In the genomic region with DNA sequence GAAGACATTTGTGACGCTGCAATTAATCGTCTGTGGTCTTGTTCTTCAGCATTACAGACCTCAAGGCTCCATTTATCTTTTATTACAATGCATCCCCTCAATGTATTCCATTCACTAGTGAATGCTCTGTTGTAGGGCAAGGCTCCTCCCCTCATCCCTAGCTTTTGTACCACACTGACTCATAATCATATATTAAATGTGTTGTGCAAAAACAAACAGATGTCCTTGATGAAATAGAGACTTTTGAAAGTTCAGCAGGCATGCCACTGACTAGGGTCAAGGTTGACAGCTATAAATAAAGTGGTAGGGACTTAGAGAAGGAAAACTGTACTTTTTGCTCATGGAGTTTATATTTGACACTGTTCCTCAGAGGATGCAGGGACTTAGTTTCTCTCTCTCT, we compare ENCODE assay signal across 24 mouse cellular contexts. TPM values are rescaled to one million over a fixed set of nuclear protein-coding genes. Genes with fewer than 3 reads are reported as not detected.
DNase-seq lines count a peak whose midpoint lies in the region; ATAC-seq lines count a peak whose summit lies in the region.
"Had no signal": no experiment of that assay in that cellular context is flagged by ENCODE, and none has a peak within 500 bp of the region (broad histone marks: within the 10 kb centered on the region; RNA-seq: fewer than 3 reads in every experiment).

No protein-coding gene starts in this region.

- no peak overlapping the region for H3K9ac ChIP-seq in midbrain, embryonic 13.5 days (replicated peaks)
- no peak overlapping the region for H3K9ac ChIP-seq in midbrain, embryonic 15.5 days
- H3K9ac ChIP-seq in forebrain, embryonic 15.5 days (replicated peaks): no peak overlapping the region
- H3K9ac ChIP-seq: embryonic facial prominence, embryonic 13.5 days; forebrain, embryonic 13.5 days; heart, embryonic 12.5 days; intestine, embryonic 15.5 days had no signal

- ATAC-seq in midbrain, embryonic 13.5 days: peak; percentile 3; the same call in 1 of the 2 replicates
- no peak for ATAC-seq in midbrain, embryonic 15.5 days (replicated peaks)
- no peak for ATAC-seq in forebrain, embryonic 15.5 days (replicated peaks)
- ATAC-seq: intestine, embryonic 15.5 days had no signal

- no peaks in the 10 kb centered on the region for H3K27me3 ChIP-seq in midbrain, embryonic 13.5 days
- no peaks in the 10 kb centered on the region for H3K27me3 ChIP-seq in midbrain, embryonic 15.5 days (replicated peaks)
- H3K27me3 ChIP-seq in forebrain, embryonic 15.5 days: no peaks in the 10 kb centered on the region
- H3K27me3 ChIP-seq: CH12.LX; forebrain, embryonic 13.5 days; heart, embryonic 12.5 days; intestine, embryonic 15.5 days had no signal

- no peak overlapping the region for H3K27ac ChIP-seq in midbrain, embryonic 13.5 days
- no peak overlapping the region for H3K27ac ChIP-seq in midbrain, embryonic 15.5 days
- no peak overlapping the region for H3K27ac ChIP-seq in forebrain, embryonic 15.5 days (replicated peaks)
- H3K27ac ChIP-seq: embryonic facial prominence, embryonic 13.5 days; forebrain, embryonic 13.5 days; gastrocnemius, adult 2 months; hindbrain, embryonic 10.5 days; intestine, embryonic 15.5 days had no signal

- no peaks in the 10 kb centered on the region for H3K36me3 ChIP-seq in midbrain, embryonic 13.5 days
- H3K36me3 ChIP-seq in midbrain, embryonic 15.5 days (replicated peaks): no peaks in the 10 kb centered on the region
- H3K36me3 ChIP-seq in forebrain, embryonic 15.5 days: no peaks in the 10 kb centered on the region
- H3K36me3 ChIP-seq: embryonic facial prominence, embryonic 13.5 days; heart, embryonic 12.5 days; hindbrain, embryonic 10.5 days; intestine, embryonic 15.5 days had no signal

- no peak overlapping the region for H3K4me2 ChIP-seq in midbrain, embryonic 13.5 days (replicated peaks)
- no peak overlapping the region for H3K4me2 ChIP-seq in midbrain, embryonic 15.5 days
- no peak overlapping the region for H3K4me2 ChIP-seq in forebrain, embryonic 15.5 days (replicated peaks)
- H3K4me2 ChIP-seq: embryonic facial prominence, embryonic 13.5 days; forebrain, embryonic 13.5 days; heart, embryonic 12.5 days; intestine, embryonic 15.5 days had no signal

- 72% methylated on average over 2 of the region's 2 CpGs for WGBS in midbrain, embryonic 13.5 days
- WGBS in midbrain, embryonic 15.5 days: 76% methylated on average over 2 of the region's 2 CpGs
- 57% methylated on average over 2 of the region's 2 CpGs for WGBS in forebrain, embryonic 15.5 days

- no peak overlapping the region for H3K4me3 ChIP-seq in midbrain, embryonic 13.5 days (replicated peaks)
- H3K4me3 ChIP-seq in midbrain, embryonic 15.5 days: no peak overlapping the region
- H3K4me3 ChIP-seq in forebrain, embryonic 15.5 days: no peak overlapping the region
- H3K4me3 ChIP-seq: embryonic facial prominence, embryonic 13.5 days; forebrain, embryonic 13.5 days; gastrocnemius, adult 2 months; heart, embryonic 12.5 days; hindbrain, embryonic 10.5 days; intestine, embryonic 15.5 days had no signal

- peaks cover 16% of the 10 kb centered on the region for H3K4me1 ChIP-seq in midbrain, embryonic 13.5 days (replicated peaks)
- peaks cover 10% of the 10 kb centered on the region for H3K4me1 ChIP-seq in midbrain, embryonic 15.5 days
- H3K4me1 ChIP-seq in forebrain, embryonic 15.5 days: peaks cover 20% of the 10 kb centered on the region; the same call in 1 of the 2 replicates
- H3K4me1 ChIP-seq: heart, embryonic 12.5 days; hindbrain, embryonic 10.5 days; intestine, embryonic 15.5 days had no signal

- DNase-seq in adrenal gland, adult 2 months: peak; percentile 57
- DNase-seq in adrenal gland, adult 18-20 months (ENCODE audit: low spot score in 2 of 2): no peak
- DNase-seq in NIH3T3 (ENCODE audit: low read depth): peak; percentile 70
- DNase-seq in brain, adult 2 months (ENCODE audit: low read depth, low spot score): peak; percentile 25
- DNase-seq in lung, postnatal 36 days: no peak
- DNase-seq: cerebellum, adult 11-12 months; gastrocnemius, adult 2 months; gastrocnemius, postnatal 25 days; kidney, adult 18-20 months had no signal

- H3K9me3 ChIP-seq in midbrain, embryonic 13.5 days: no peaks in the 10 kb centered on the region
- no peaks in the 10 kb centered on the region for H3K9me3 ChIP-seq in midbrain, embryonic 15.5 days
- no peaks in the 10 kb centered on the region for H3K9me3 ChIP-seq in forebrain, embryonic 15.5 days
- H3K9me3 ChIP-seq: embryonic facial prominence, embryonic 13.5 days; forebrain, embryonic 13.5 days; heart, embryonic 12.5 days; hindbrain, embryonic 10.5 days; intestine, embryonic 15.5 days had no signal

RNA-seq across cellular contexts. Expression of gene Svip, which starts 32.3 kb away (rescaled TPM):
- 10 to 100 TPM; 23.0 to 26.7 TPM for total RNA-seq in adrenal gland, adult 2 months (2021)
- polyA plus RNA-seq in adrenal gland, adult 2 months (2012; rRNA removed): 2.9 and 3.1 TPM in 2 replicates
- total RNA-seq in adrenal gland, adult 18-20 months (2021): 10 to 100 TPM; 22.6 to 29.8 TPM
- polyA plus RNA-seq in midbrain, embryonic 13.5 days (2015; fragmentation: Nextera tagmentation; extraction: Ambion mirVana): 17.1 and 17.5 TPM in 2 replicates
- 18.1 TPM in 2 replicates for polyA plus RNA-seq in midbrain, embryonic 15.5 days (2015; fragmentation: Nextera tagmentation; extraction: Ambion mirVana)
- 22.5 and 23.4 TPM in 2 replicates for polyA plus RNA-seq in forebrain, embryonic 15.5 days (2015; fragmentation: Nextera tagmentation; extraction: Ambion mirVana)
- total RNA-seq: CH12.LX had no signal

RNA-seq across cellular contexts. Expression of gene 1700015G11Rik, which starts 42.0 kb away (rescaled TPM):
- not detected for total RNA-seq in adrenal gland, adult 2 months (2021)
- polyA plus RNA-seq in adrenal gland, adult 2 months (2012; rRNA removed): not detected in 2 replicates
- total RNA-seq in adrenal gland, adult 18-20 months (2021): not detected
- not detected in 2 replicates for polyA plus RNA-seq in midbrain, embryonic 13.5 days (2015; fragmentation: Nextera tagmentation; extraction: Ambion mirVana)
- polyA plus RNA-seq in midbrain, embryonic 15.5 days (2015; fragmentation: Nextera tagmentation; extraction: Ambion mirVana): not detected in 2 replicates
- polyA plus RNA-seq in forebrain, embryonic 15.5 days (2015; fragmentation: Nextera tagmentation; extraction: Ambion mirVana): not detected in 2 replicates
- total RNA-seq: CH12.LX; gastrocnemius, adult 2 months; gastrocnemius, postnatal 25 days; granulocyte monocyte progenitor cell, adult 5-6 weeks; heart, adult 8-10 months; heart, postnatal 25 days had no signal
- polyA plus RNA-seq: brain, embryonic 14.5 days; cortical plate, adult 2 months; embryonic facial prominence, embryonic 13.5 days; forebrain, embryonic 13.5 days; heart, embryonic 12.5 days; heart, embryonic 16.5 days; hindbrain, embryonic 10.5 days; intestine, embryonic 15.5 days had no signal

Comparison
In these comparisons a context has a peak if more than half of its experiments do, and no peak if none do; other contexts are left out.
1. DNase-seq: peak in adrenal gland, adult 2 months (single experiment), NIH3T3 (single experiment) and brain, adult 2 months (single experiment); none in adrenal gland, adult 18-20 months (0 of 2) and lung, postnatal 36 days (single experiment).